Mouse (Mus musculus): ENCODE data around the gene Rsph1. TPM values are rescaled to one million over a fixed set of nuclear protein-coding genes. Genes with fewer than 3 reads are reported as not detected.
"Not testable (repeated sequence)": the region's sequence is repeated elsewhere in the genome, so short reads cannot be mapped to it uniquely, and the experiment has no call there.

Gene Rsph1
- total and polyA plus RNA-seq, 2 experiments from 2014 or later = 0.27 to 1.6 TPM

GRCm38 (mm10) chr17:31272416-31273165 lies 4.6 kb downstream of the Rsph1 start:
- no peak for DNase-seq (ENCODE audit: low spot score)
- TF ChIP-seq EP300 (IDR thresholded peaks at IDR 0.05; ENCODE audit: low read depth) = no peak
- no peak for TF ChIP-seq CTCF (IDR thresholded peaks at IDR 0.05; ENCODE audit: low read depth)
- no peaks in the 10 kb centered on the region for H3K9me3 ChIP-seq (replicated peaks; ENCODE audit: control insufficient read depth, low read length)
- no peak overlapping the region for H3K9ac ChIP-seq (replicated peaks; ENCODE audit: low read depth, low read length)
- H3K27me3 ChIP-seq (ENCODE audit: control insufficient read depth, insufficient read depth, low read length) = no peaks in the 10 kb centered on the region
- H3K36me3 ChIP-seq (replicated peaks; ENCODE audit: control insufficient read depth, insufficient read depth, low read length) = no peaks in the 10 kb centered on the region
- WGBS = 78% methylated on average over 9 of the region's 9 CpGs
- H3K4me2 ChIP-seq (ENCODE audit: low read depth, low read length) = no peak overlapping the region
- no peak for ATAC-seq (ENCODE audit: insufficient read depth, low read depth)
- H3K4me3 ChIP-seq (ENCODE audit: low read depth, low read length) = no peak overlapping the region
- no peaks in the 10 kb centered on the region for H3K4me1 ChIP-seq (ENCODE audit: control insufficient read depth, insufficient read depth)
- H3K27ac ChIP-seq (ENCODE audit: low read depth) = no peak overlapping the region

DNA sequence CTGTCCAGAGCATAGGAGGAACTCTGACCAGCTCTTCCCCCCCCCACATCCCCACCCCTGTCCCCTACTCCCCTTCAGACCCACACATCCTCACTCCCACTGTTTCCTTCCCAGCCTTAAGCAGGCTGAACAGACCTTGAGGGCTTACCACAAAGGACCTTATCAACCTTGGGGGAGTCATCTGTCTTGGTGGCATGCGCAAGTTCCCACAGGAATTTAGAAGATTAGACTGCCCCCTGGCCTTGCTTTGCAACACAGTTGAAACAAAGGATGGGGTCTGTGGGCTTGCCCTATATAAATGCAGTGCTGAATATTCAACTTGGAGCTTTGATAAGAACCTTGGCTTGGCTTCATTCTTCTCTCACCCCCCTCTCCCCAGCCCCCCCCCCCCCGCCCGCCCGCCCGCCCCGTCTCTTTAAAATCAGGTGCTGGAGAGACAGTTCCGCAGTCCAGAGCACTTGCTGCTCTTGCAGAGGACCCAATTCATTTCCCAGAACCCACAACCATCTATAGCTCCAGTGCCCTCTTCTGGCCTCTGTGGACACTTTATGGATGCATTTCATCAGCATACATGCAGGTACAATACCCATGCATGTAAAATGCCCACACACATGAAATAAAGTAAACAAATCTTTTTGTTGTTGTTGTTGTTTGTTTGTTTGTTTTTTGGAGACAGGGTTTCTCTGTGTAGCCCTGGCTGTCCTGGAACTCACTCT lies 5.9 kb downstream of the Rsph1 start:
- Histone ChIP-seq H3K4me3 (ENCODE audit: low read depth, low read length) (no peak overlapping the region), H3K36me3 (replicated peaks; ENCODE audit: control insufficient read depth, insufficient read depth, low read length) (no peaks in the 10 kb centered on the region), H3K9me3 (replicated peaks; ENCODE audit: control insufficient read depth, low read length) (no peaks in the 10 kb centered on the region), H3K27ac (ENCODE audit: low read depth) (no peak overlapping the region), H3K4me2 (ENCODE audit: low read depth, low read length) (no peak overlapping the region), H3K27me3 (ENCODE audit: control insufficient read depth, insufficient read depth, low read length) (no peaks in the 10 kb centered on the region), H3K4me1 (ENCODE audit: control insufficient read depth, insufficient read depth) (no peaks in the 10 kb centered on the region), H3K9ac (replicated peaks; ENCODE audit: low read depth, low read length) (no peak overlapping the region)
- WGBS = 37% methylated on average over 7 of the region's 7 CpGs
- DNase-seq (ENCODE audit: low spot score) = no peak
- ATAC-seq (ENCODE audit: insufficient read depth, low read depth) = no peak
- TF ChIP-seq CTCF (IDR thresholded peaks at IDR 0.05; ENCODE audit: low read depth) (peak; percentile 34), EP300 (IDR thresholded peaks at IDR 0.05; ENCODE audit: low read depth) (no peak)

- ATAC-seq (ENCODE audit: insufficient read depth, low read depth); H3K4me3 ChIP-seq (ENCODE audit: low read depth, low read length); H3K36me3 ChIP-seq (replicated peaks; ENCODE audit: control insufficient read depth, insufficient read depth, low read length); H3K27ac ChIP-seq (ENCODE audit: low read depth); H3K9ac ChIP-seq (replicated peaks; ENCODE audit: low read depth, low read length); H3K27me3 ChIP-seq (ENCODE audit: control insufficient read depth, insufficient read depth, low read length); H3K9me3 ChIP-seq (replicated peaks; ENCODE audit: control insufficient read depth, low read length); H3K4me2 ChIP-seq (ENCODE audit: low read depth, low read length); DNase-seq (ENCODE audit: low spot score); H3K4me1 ChIP-seq (ENCODE audit: control insufficient read depth, insufficient read depth): not testable (repeated sequence)
- 69% methylated on average over 8 of the region's 8 CpGs for WGBS
These were observed 6.4 kb downstream of the Rsph1 start for GRCm38 (mm10) chr17:31270736-31271135.

GRCm38 (mm10) chr17:31270246-31270645 lies 6.9 kb downstream of the Rsph1 start:
- Histone ChIP-seq H3K4me1 (ENCODE audit: control insufficient read depth, insufficient read depth) (no peaks in the 10 kb centered on the region), H3K4me3 (ENCODE audit: low read depth, low read length) (no peak overlapping the region), H3K9ac (replicated peaks; ENCODE audit: low read depth, low read length) (no peak overlapping the region), H3K27ac (ENCODE audit: low read depth) (no peak overlapping the region), H3K9me3 (replicated peaks; ENCODE audit: control insufficient read depth, low read length) (no peaks in the 10 kb centered on the region), H3K4me2 (ENCODE audit: low read depth, low read length) (no peak overlapping the region), H3K36me3 (replicated peaks; ENCODE audit: control insufficient read depth, insufficient read depth, low read length) (no peaks in the 10 kb centered on the region), H3K27me3 (ENCODE audit: control insufficient read depth, insufficient read depth, low read length) (no peaks in the 10 kb centered on the region)
- ATAC-seq (ENCODE audit: insufficient read depth, low read depth) (no peak), DNase-seq (ENCODE audit: low spot score) (no peak)
- TF ChIP-seq CTCF (IDR thresholded peaks at IDR 0.05; ENCODE audit: low read depth) (no peak), EP300 (IDR thresholded peaks at IDR 0.05; ENCODE audit: low read depth) (no peak)
- 45% methylated on average over 4 of the region's 4 CpGs for WGBS

GRCm38 (mm10) chr17:31269761-31270160 lies 7.4 kb downstream of the Rsph1 start:
- Histone ChIP-seq H3K4me1 (ENCODE audit: control insufficient read depth, insufficient read depth) (no peaks in the 10 kb centered on the region), H3K9me3 (replicated peaks; ENCODE audit: control insufficient read depth, low read length) (no peaks in the 10 kb centered on the region), H3K9ac (replicated peaks; ENCODE audit: low read depth, low read length) (no peak overlapping the region), H3K4me2 (ENCODE audit: low read depth, low read length) (no peak overlapping the region), H3K36me3 (replicated peaks; ENCODE audit: control insufficient read depth, insufficient read depth, low read length) (no peaks in the 10 kb centered on the region), H3K4me3 (ENCODE audit: low read depth, low read length) (no peak overlapping the region), H3K27ac (ENCODE audit: low read depth) (no peak overlapping the region), H3K27me3 (ENCODE audit: control insufficient read depth, insufficient read depth, low read length) (no peaks in the 10 kb centered on the region)
- WGBS = 82% methylated on average over 2 of the region's 2 CpGs
- TF ChIP-seq EP300 (IDR thresholded peaks at IDR 0.05; ENCODE audit: low read depth) (no peak), CTCF (IDR thresholded peaks at IDR 0.05; ENCODE audit: low read depth) (no peak)
- DNase-seq (ENCODE audit: low spot score) (no peak), ATAC-seq (ENCODE audit: insufficient read depth, low read depth) (no peak)
